Mouse (Mus musculus) urinary bladder, adult 2 months (tissue): ENCODE measurements around the gene Gpat2. TPM values are rescaled to one million over a fixed set of nuclear protein-coding genes. Genes with fewer than 3 reads are reported as not detected.

Source experiments
- DNase-seq: peaks from one replicate; pipeline ENCODE4 v3.0.0; 2022; ENCODE audit warnings: low spot score
- polyA plus RNA-seq: library from polyadenylated mRNA; depleted of rRNA; stranded (reverse); fragments of >200 nt; gene quantifications from 2 replicates; pipeline ENCODE4 v1.2.3, GENCODE M21; 2012

Gene Gpat2
- polyA plus RNA-seq, 1 experiment: 0.32 TPM

GRCm38 (mm10) chr2:127437697-127438096 is 12.7 kb downstream of the Gpat2 start:
- no peak for DNase-seq

- DNase-seq: peak; percentile 67
Measured at GRCm38 (mm10) chr2:127444055-127444789, 19.2 kb downstream of the Gpat2 start, which contains the start of gene Fahd2a. Gene Fahd2a (minus strand): TSS chr2:127444565.

GRCm38 (mm10) chr2:127446847-127447246 is 21.8 kb downstream of the Gpat2 start:
- DNase-seq: no peak

GRCm38 (mm10) chr2:127449691-127450090 is 24.7 kb downstream of the Gpat2 start:
- DNase-seq: no peak

GRCm38 (mm10) chr2:127451748-127452147 is 26.7 kb downstream of the Gpat2 start:
- no peak for DNase-seq

GRCm38 (mm10) chr2:127453141-127453540 is 28.1 kb downstream of the Gpat2 start:
- no peak for DNase-seq

- DNase-seq: peak; percentile 51
Measured at GRCm38 (mm10) chr2:127453764-127454163, 28.8 kb downstream of the Gpat2 start.

- no peak for DNase-seq
Measured at GRCm38 (mm10) chr2:127459341-127459740, 34.3 kb downstream of the Gpat2 start.

- DNase-seq: no peak
Measured at GRCm38 (mm10) chr2:127461351-127461750, 36.4 kb downstream of the Gpat2 start.

GRCm38 (mm10) chr2:127462314-127462713 is 37.3 kb downstream of the Gpat2 start:
- peak; percentile 34 for DNase-seq

- DNase-seq: no peak
Measured at GRCm38 (mm10) chr2:127470183-127470582, 45.2 kb downstream of the Gpat2 start.

GRCm38 (mm10) chr2:127470661-127471060 is 45.7 kb downstream of the Gpat2 start:
- DNase-seq: no peak

- no peak for DNase-seq
Measured at GRCm38 (mm10) chr2:127471281-127471680, 46.3 kb downstream of the Gpat2 start.

- no peak for DNase-seq
Measured at GRCm38 (mm10) chr2:127472279-127472678, 47.3 kb downstream of the Gpat2 start.

GRCm38 (mm10) chr2:127479210-127479609 is 54.2 kb downstream of the Gpat2 start:
- DNase-seq: no peak

- DNase-seq: no peak
Measured at GRCm38 (mm10) chr2:127479763-127480162, 54.8 kb downstream of the Gpat2 start.

GRCm38 (mm10) chr2:127481841-127482532 is 57.0 kb downstream of the Gpat2 start:
- no peak for DNase-seq

- peak; percentile 59 for DNase-seq
Measured at GRCm38 (mm10) chr2:127482533-127482911, 57.5 kb downstream of the Gpat2 start.

- DNase-seq: no peak
Measured at GRCm38 (mm10) chr2:127483001-127483400, 58.0 kb downstream of the Gpat2 start.

GRCm38 (mm10) chr2:127484476-127485170 is 59.6 kb downstream of the Gpat2 start:
- DNase-seq: no peak
